Mouse (Mus musculus) erythroblast, embryonic 14.5 days (primary cell): ENCODE measurements at regions not wholly inside any gene's neighbourhood (a gene's known extent, or its start where the extent isn't known, plus 50 kb on each side); places are given as distances from the start of the nearest gene placed in this dataset.

Source experiments
- H3K27me3 ChIP-seq: 2 replicates; pipeline ENCODE4 v1.6.1; 2012; ENCODE audit warnings: inconsistent platforms; ENCODE audit not compliant: control insufficient read depth
- H3K36me3 ChIP-seq: 2 replicates; pipeline ENCODE4 v1.6.1; 2012; ENCODE audit warnings: mild to moderate bottlenecking, inconsistent platforms; ENCODE audit not compliant: control insufficient read depth
- H3K4me1 ChIP-seq: 2 replicates; pipeline ENCODE4 v1.6.1; 2012; ENCODE audit warnings: inconsistent platforms; ENCODE audit not compliant: control insufficient read depth
- H3K4me3 ChIP-seq: replicated peaks from 2 replicates; pipeline ENCODE3; 2012; ENCODE audit warnings: moderate library complexity, mild to moderate bottlenecking, inconsistent platforms
- H3K9me3 ChIP-seq: 2 replicates; pipeline ENCODE4 v1.6.1; 2012; ENCODE audit warnings: low read length, inconsistent platforms, mixed read lengths; ENCODE audit not compliant: control insufficient read depth
- GATA1 ChIP-seq: IDR thresholded peaks from 2 replicates; pipeline ENCODE4 v1.6.1; 2012; ENCODE audit warnings: low read length, inconsistent platforms, mixed read lengths
- TAL1 ChIP-seq: IDR thresholded peaks from 3 replicates; pipeline ENCODE4 v1.6.1; 2012; ENCODE audit warnings: low read length, inconsistent platforms, mixed read lengths

GRCm38 (mm10) chr16:77392205-77392604 is 209.7 kb downstream of the Gm11146 start:
- TF ChIP-seq GATA1 (no peak), TAL1 (no peak)
- no peak overlapping the region for H3K4me3 ChIP-seq
- no peaks in the 10 kb centered on the region for H3K4me1 ChIP-seq
- no peaks in the 10 kb centered on the region for H3K27me3 ChIP-seq
- no peaks in the 10 kb centered on the region for H3K36me3 ChIP-seq
- H3K9me3 ChIP-seq = no peaks in the 10 kb centered on the region

- Histone ChIP-seq H3K9me3 (no peaks in the 10 kb centered on the region), H3K27me3 (no peaks in the 10 kb centered on the region), H3K36me3 (no peaks in the 10 kb centered on the region), H3K4me3 (no peak overlapping the region), H3K4me1 (no peaks in the 10 kb centered on the region)
- TF ChIP-seq TAL1 (no peak), GATA1 (no peak)
Measured at GRCm38 (mm10) chr16:77384021-77384729, 217.7 kb downstream of the Gm11146 start.

- Histone ChIP-seq H3K27me3 (no peaks in the 10 kb centered on the region), H3K4me1 (no peaks in the 10 kb centered on the region), H3K4me3 (no peak overlapping the region), H3K9me3 (no peaks in the 10 kb centered on the region), H3K36me3 (no peaks in the 10 kb centered on the region)
- TF ChIP-seq TAL1 (no peak), GATA1 (no peak)
Measured at GRCm38 (mm10) chr16:77382790-77383189, 219.1 kb downstream of the Gm11146 start.

GRCm38 (mm10) chr16:77372768-77373167 is 229.1 kb downstream of the Gm11146 start:
- no peak overlapping the region for H3K4me3 ChIP-seq
- no peaks in the 10 kb centered on the region for H3K4me1 ChIP-seq
- no peaks in the 10 kb centered on the region for H3K36me3 ChIP-seq
- TF ChIP-seq GATA1 (no peak), TAL1 (no peak)
- H3K27me3 ChIP-seq = no peaks in the 10 kb centered on the region
- no peaks in the 10 kb centered on the region for H3K9me3 ChIP-seq

- H3K4me1 ChIP-seq = no peaks in the 10 kb centered on the region
Measured at GRCm38 (mm10) chr16:77369810-77370209, 232.1 kb downstream of the Gm11146 start.

GRCm38 (mm10) chr16:77365254-77365653 is 236.6 kb downstream of the Gm11146 start:
- Histone ChIP-seq H3K9me3 (no peaks in the 10 kb centered on the region), H3K27me3 (no peaks in the 10 kb centered on the region), H3K4me3 (no peak overlapping the region), H3K36me3 (no peaks in the 10 kb centered on the region), H3K4me1 (no peaks in the 10 kb centered on the region)
- TF ChIP-seq TAL1 (no peak), GATA1 (no peak)

More at GRCm38 (mm10) chr16:77369810-77370209, 232.1 kb downstream of the Gm11146 start:
- H3K9me3 ChIP-seq = no peaks in the 10 kb centered on the region
- no peaks in the 10 kb centered on the region for H3K27me3 ChIP-seq
- H3K4me3 ChIP-seq = no peak overlapping the region
- TF ChIP-seq GATA1 (no peak), TAL1 (no peak)
- H3K36me3 ChIP-seq = no peaks in the 10 kb centered on the region

GRCm38 (mm10) chr16:77364439-77364838 is 237.5 kb downstream of the Gm11146 start:
- H3K36me3 ChIP-seq = no peaks in the 10 kb centered on the region
- H3K4me3 ChIP-seq = no peak overlapping the region
- no peaks in the 10 kb centered on the region for H3K4me1 ChIP-seq
- TF ChIP-seq GATA1 = no peak
- no peak for TF ChIP-seq TAL1
- no peaks in the 10 kb centered on the region for H3K27me3 ChIP-seq
- H3K9me3 ChIP-seq = no peaks in the 10 kb centered on the region

GRCm38 (mm10) chr16:77359190-77359589 is 242.7 kb downstream of the Gm11146 start:
- no peak for TF ChIP-seq GATA1
- TF ChIP-seq TAL1 = no peak
- no peaks in the 10 kb centered on the region for H3K4me1 ChIP-seq
- no peaks in the 10 kb centered on the region for H3K27me3 ChIP-seq

GRCm38 (mm10) chr16:77355260-77355659 is 246.6 kb downstream of the Gm11146 start:
- no peak overlapping the region for H3K4me3 ChIP-seq
- H3K36me3 ChIP-seq = no peaks in the 10 kb centered on the region
- no peaks in the 10 kb centered on the region for H3K27me3 ChIP-seq

More at GRCm38 (mm10) chr16:77359190-77359589, 242.7 kb downstream of the Gm11146 start:
- no peaks in the 10 kb centered on the region for H3K9me3 ChIP-seq
- no peak overlapping the region for H3K4me3 ChIP-seq
- no peaks in the 10 kb centered on the region for H3K36me3 ChIP-seq

More at GRCm38 (mm10) chr16:77355260-77355659, 246.6 kb downstream of the Gm11146 start:
- Histone ChIP-seq H3K9me3 (no peaks in the 10 kb centered on the region), H3K4me1 (no peaks in the 10 kb centered on the region)
- no peak for TF ChIP-seq GATA1
- TF ChIP-seq TAL1 = no peak
